In the genomic region with DNA sequence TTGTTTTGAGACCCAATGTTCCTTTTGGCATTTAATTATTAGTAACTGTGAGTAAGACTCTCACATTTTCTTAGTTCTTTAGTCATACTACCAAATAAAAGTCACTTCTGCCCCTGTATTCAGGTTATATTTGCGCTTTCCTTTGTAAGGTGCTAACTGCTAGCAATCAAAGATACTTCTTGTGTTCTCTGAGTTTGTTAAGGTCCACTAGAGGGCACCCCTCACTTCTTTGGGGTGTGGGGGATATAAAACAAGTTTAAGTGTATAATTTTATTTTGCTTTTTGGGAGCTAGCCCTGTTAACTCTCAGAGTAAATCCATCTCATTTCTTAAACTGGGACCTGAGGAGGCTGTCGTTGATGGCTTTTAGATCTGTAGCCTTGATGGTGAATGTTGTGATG, we compare ENCODE assay signal across 20 mouse cellular contexts.
DNase-seq lines count a peak whose midpoint lies in the region; ATAC-seq and TF ChIP-seq lines count a peak whose summit lies in the region.
"Had no signal": no experiment of that assay in that cellular context is flagged by ENCODE, and none has a peak within 500 bp of the region (broad histone marks: within the 10 kb centered on the region; RNA-seq: fewer than 3 reads in every experiment).

No protein-coding gene starts in this region.

- H3K9ac ChIP-seq in intestine, postnatal 0 days (ENCODE audit: low read depth, low read length): no peak overlapping the region
- H3K9ac ChIP-seq in intestine, embryonic 15.5 days: no peak overlapping the region
- no peak overlapping the region for H3K9ac ChIP-seq in midbrain, postnatal 0 days (replicated peaks; ENCODE audit: low read length, poor library complexity, severe bottlenecking)
- H3K9ac ChIP-seq: heart, embryonic 13.5 days; liver, embryonic 13.5 days; midbrain, embryonic 12.5 days had no signal

- no peak overlapping the region for H3K4me3 ChIP-seq in intestine, postnatal 0 days (ENCODE audit: low read depth, low read length)
- no peak overlapping the region for H3K4me3 ChIP-seq in intestine, embryonic 15.5 days (replicated peaks)
- no peak overlapping the region for H3K4me3 ChIP-seq in midbrain, postnatal 0 days (ENCODE audit: low read depth, low read length)
- no peak overlapping the region for H3K4me3 ChIP-seq in midbrain, embryonic 10.5 days
- H3K4me3 ChIP-seq in E14TG2a.4 (replicated peaks; ENCODE audit: low read length): no peak overlapping the region
- H3K4me3 ChIP-seq: erythroblast, embryonic 14.5 days; heart, embryonic 13.5 days; hindbrain, embryonic 10.5 days; liver, embryonic 13.5 days; midbrain, embryonic 12.5 days; myocyte had no signal

- peak; percentile 57 for TF ChIP-seq CTCF in intestine, postnatal 0 days (IDR thresholded peaks at IDR 0.05; ENCODE audit: low read depth)
- peak; percentile 58 for TF ChIP-seq CTCF in midbrain, postnatal 0 days (IDR thresholded peaks at IDR 0.05)
- peak; percentile 26 for TF ChIP-seq CTCF in E14TG2a.4 (conservative IDR thresholded peaks at IDR 0.05; ENCODE audit: low read length)

- 90% methylated on average over 2 of the region's 2 CpGs for WGBS in intestine, postnatal 0 days
- 98% methylated on average over 2 of the region's 2 CpGs for WGBS in intestine, embryonic 15.5 days
- WGBS in midbrain, postnatal 0 days: 96% methylated on average over 2 of the region's 2 CpGs
- 91% methylated on average over 2 of the region's 2 CpGs for WGBS in midbrain, embryonic 10.5 days

- H3K4me2 ChIP-seq in intestine, postnatal 0 days (replicated peaks; ENCODE audit: low read depth): no peak overlapping the region
- no peak overlapping the region for H3K4me2 ChIP-seq in intestine, embryonic 15.5 days (replicated peaks)
- no peak overlapping the region for H3K4me2 ChIP-seq in midbrain, postnatal 0 days (ENCODE audit: low read depth, low read length, poor library complexity, severe bottlenecking)
- H3K4me2 ChIP-seq: heart, embryonic 13.5 days; liver, embryonic 13.5 days; midbrain, embryonic 12.5 days had no signal

- H3K27ac ChIP-seq in intestine, postnatal 0 days (ENCODE audit: low read depth, low read length): no peak overlapping the region
- no peak overlapping the region for H3K27ac ChIP-seq in intestine, embryonic 15.5 days
- no peak overlapping the region for H3K27ac ChIP-seq in midbrain, postnatal 0 days (ENCODE audit: low read depth, low read length)
- no peak overlapping the region for H3K27ac ChIP-seq in midbrain, embryonic 10.5 days (replicated peaks)
- H3K27ac ChIP-seq: heart, embryonic 13.5 days; hindbrain, embryonic 10.5 days; liver, embryonic 13.5 days; midbrain, embryonic 12.5 days had no signal

- DNase-seq in midbrain, postnatal 0 days (ENCODE audit: low spot score): no peak
- DNase-seq in midbrain, embryonic 10.5 days (ENCODE audit: low spot score): no peak
- peak; percentile 47 for DNase-seq in splenic B cell, adult 2 months (ENCODE audit: low read depth, low spot score)
- DNase-seq in adrenal gland, postnatal 4 days (ENCODE audit: low spot score in 2 of 2): no peak
- DNase-seq: adrenal gland, postnatal 25 days; gastrocnemius, postnatal 10 days; kidney, postnatal 25 days; left cerebral cortex, postnatal 4 days; liver, embryonic 13.5 days; lung, postnatal 4 days; right cerebral cortex, adult 18-20 months had no signal

- no peaks in the 10 kb centered on the region; the same call in 1 of the 2 replicates for H3K36me3 ChIP-seq in intestine, postnatal 0 days (ENCODE audit: control insufficient read depth, insufficient read depth)
- H3K36me3 ChIP-seq in intestine, embryonic 15.5 days: no peaks in the 10 kb centered on the region
- H3K36me3 ChIP-seq in midbrain, postnatal 0 days (ENCODE audit: insufficient read depth, low read length): no peaks in the 10 kb centered on the region
- H3K36me3 ChIP-seq in midbrain, embryonic 10.5 days: no peaks in the 10 kb centered on the region
- peaks cover 11% of the 10 kb centered on the region for H3K36me3 ChIP-seq in E14TG2a.4 (ENCODE audit: insufficient read depth, low read length)
- no peaks in the 10 kb centered on the region for H3K36me3 ChIP-seq in splenic B cell, adult 2 months (ENCODE audit: control insufficient read depth, insufficient read depth, low read length, poor library complexity, severe bottlenecking)
- H3K36me3 ChIP-seq: heart, embryonic 13.5 days; hindbrain, embryonic 10.5 days; midbrain, embryonic 12.5 days had no signal

- H3K9me3 ChIP-seq in intestine, postnatal 0 days (ENCODE audit: control insufficient read depth): no peaks in the 10 kb centered on the region
- H3K9me3 ChIP-seq in intestine, embryonic 15.5 days: no peaks in the 10 kb centered on the region; the same call in 1 of the 2 replicates
- no peaks in the 10 kb centered on the region for H3K9me3 ChIP-seq in midbrain, postnatal 0 days (ENCODE audit: low read length)
- H3K9me3 ChIP-seq in midbrain, embryonic 10.5 days (replicated peaks): no peaks in the 10 kb centered on the region
- H3K9me3 ChIP-seq in E14TG2a.4 (ENCODE audit: low read length): peaks cover 9% of the 10 kb centered on the region
- H3K9me3 ChIP-seq: heart, embryonic 13.5 days; hindbrain, embryonic 10.5 days; liver, embryonic 13.5 days; midbrain, embryonic 12.5 days had no signal

- ATAC-seq in intestine, postnatal 0 days: no peak
- no peak for ATAC-seq in intestine, embryonic 15.5 days
- ATAC-seq in midbrain, postnatal 0 days (ENCODE audit: low FRiP score): no peak
- ATAC-seq: intestine, embryonic 16.5 days had no signal

- no peaks in the 10 kb centered on the region for H3K27me3 ChIP-seq in intestine, postnatal 0 days (replicated peaks; ENCODE audit: control insufficient read depth, insufficient read depth, low read length)
- no peaks in the 10 kb centered on the region for H3K27me3 ChIP-seq in intestine, embryonic 15.5 days (replicated peaks)
- H3K27me3 ChIP-seq in midbrain, postnatal 0 days (ENCODE audit: insufficient read depth, low read length): no peaks in the 10 kb centered on the region
- H3K27me3 ChIP-seq in midbrain, embryonic 10.5 days (ENCODE audit: low read depth, poor library complexity, severe bottlenecking): no peaks in the 10 kb centered on the region
- no peaks in the 10 kb centered on the region for H3K27me3 ChIP-seq in E14TG2a.4 (ENCODE audit: insufficient read depth, low read length)
- H3K27me3 ChIP-seq in splenic B cell, adult 2 months (ENCODE audit: control insufficient read depth, insufficient read depth, low read length, poor library complexity, severe bottlenecking): no peaks in the 10 kb centered on the region
- H3K27me3 ChIP-seq: heart, embryonic 13.5 days; liver, embryonic 13.5 days; midbrain, embryonic 12.5 days had no signal

- H3K4me1 ChIP-seq in intestine, postnatal 0 days (replicated peaks; ENCODE audit: control insufficient read depth, insufficient read depth, low read length): no peaks in the 10 kb centered on the region
- H3K4me1 ChIP-seq in intestine, embryonic 15.5 days (replicated peaks): no peaks in the 10 kb centered on the region
- no peaks in the 10 kb centered on the region for H3K4me1 ChIP-seq in midbrain, postnatal 0 days (ENCODE audit: insufficient read depth, low read length)
- H3K4me1 ChIP-seq in midbrain, embryonic 10.5 days: peaks cover 6% of the 10 kb centered on the region
- peaks cover 65% of the 10 kb centered on the region for H3K4me1 ChIP-seq in E14TG2a.4 (replicated peaks; ENCODE audit: low read depth, low read length)
